Mouse (Mus musculus): ENCODE data around the gene Krt26. TPM values are rescaled to one million over a fixed set of nuclear protein-coding genes. Genes with fewer than 3 reads are reported as not detected.

Gene Krt26
- polyA plus RNA-seq, 1 experiment from 2014 or later, result not detected

Other genes with a start within 250 kb of the Krt26 start
- 0.65 and 1.3 TPM in 2 replicates for gene Tns4, start 248.7 kb downstream of the Krt26 start, polyA plus RNA-seq (2015; fragmentation: Nextera tagmentation; extraction: Ambion mirVana)
- gene Ccr7, start 182.9 kb downstream of the Krt26 start, polyA plus RNA-seq (2015; fragmentation: Nextera tagmentation; extraction: Ambion mirVana), result 0.36 and 0.64 TPM in 2 replicates
- 142 and 159 TPM in 2 replicates for gene Smarce1, start 106.9 kb downstream of the Krt26 start, polyA plus RNA-seq (2015; fragmentation: Nextera tagmentation; extraction: Ambion mirVana)
- 0.22 and 0.54 TPM in 2 replicates for gene Krt222, start 93.9 kb downstream of the Krt26 start, polyA plus RNA-seq (2015; fragmentation: Nextera tagmentation; extraction: Ambion mirVana)
- gene Krt24, start 52.7 kb downstream of the Krt26 start, polyA plus RNA-seq (2015; fragmentation: Nextera tagmentation; extraction: Ambion mirVana), result not detected in 2 replicates
- gene Krt25, start 15.0 kb downstream of the Krt26 start, polyA plus RNA-seq (2015; fragmentation: Nextera tagmentation; extraction: Ambion mirVana), result 0.06 and 0.17 TPM in 2 replicates
- not detected in 2 replicates for gene Krt27, start 13.1 kb upstream of the Krt26 start, polyA plus RNA-seq (2015; fragmentation: Nextera tagmentation; extraction: Ambion mirVana)
- gene Krt28, start 36.9 kb upstream of the Krt26 start, polyA plus RNA-seq (2015; fragmentation: Nextera tagmentation; extraction: Ambion mirVana), result 0.07 TPM in 1 of 2 replicates, not detected in the other
- 15.5 and 16.4 TPM in 2 replicates for gene Krt10, start 51.4 kb upstream of the Krt26 start, polyA plus RNA-seq (2015; fragmentation: Nextera tagmentation; extraction: Ambion mirVana)
- not detected in 2 replicates for gene Krt12, start 84.3 kb upstream of the Krt26 start, polyA plus RNA-seq (2015; fragmentation: Nextera tagmentation; extraction: Ambion mirVana)
- 101 and 110 TPM in 2 replicates for gene Krt20, start 100.2 kb upstream of the Krt26 start, polyA plus RNA-seq (2015; fragmentation: Nextera tagmentation; extraction: Ambion mirVana)
- gene Krt23, start 155.2 kb upstream of the Krt26 start, polyA plus RNA-seq (2015; fragmentation: Nextera tagmentation; extraction: Ambion mirVana), result 18.4 and 19.6 TPM in 2 replicates
- not detected in 2 replicates for gene Krt39, start 183.4 kb upstream of the Krt26 start, polyA plus RNA-seq (2015; fragmentation: Nextera tagmentation; extraction: Ambion mirVana)
- not detected in 2 replicates for gene Krt40, start 205.2 kb upstream of the Krt26 start, polyA plus RNA-seq (2015; fragmentation: Nextera tagmentation; extraction: Ambion mirVana)
- not detected in 2 replicates for gene Krtap3-3, start 212.9 kb upstream of the Krt26 start, polyA plus RNA-seq (2015; fragmentation: Nextera tagmentation; extraction: Ambion mirVana)
- gene Krtap3-2, start 218.9 kb upstream of the Krt26 start, polyA plus RNA-seq (2015; fragmentation: Nextera tagmentation; extraction: Ambion mirVana), result not detected in 2 replicates
- not detected in 2 replicates for gene Gm11939, start 221.5 kb upstream of the Krt26 start, polyA plus RNA-seq (2015; fragmentation: Nextera tagmentation; extraction: Ambion mirVana)
- not detected in 2 replicates for gene Krtap3-1, start 228.7 kb upstream of the Krt26 start, polyA plus RNA-seq (2015; fragmentation: Nextera tagmentation; extraction: Ambion mirVana)
- gene Krtap1-5, start 243.1 kb upstream of the Krt26 start, polyA plus RNA-seq (2015; fragmentation: Nextera tagmentation; extraction: Ambion mirVana), result not detected in 2 replicates
- not detected in 2 replicates for gene Krtap1-4, start 245.7 kb upstream of the Krt26 start, polyA plus RNA-seq (2015; fragmentation: Nextera tagmentation; extraction: Ambion mirVana)

Data from intestine, embryonic 16.5 days (tissue).